Mouse (Mus musculus) frontal cortex, adult 2 months (tissue): ENCODE results near the gene Specc1. TPM values are rescaled to one million over a fixed set of nuclear protein-coding genes. Genes with fewer than 3 reads are reported as not detected.
A peak's percentile ranks its signal among the peaks of the same experiment; 100 is the strongest.
"Not testable (repeated sequence)": the region's sequence is repeated elsewhere in the genome, so short reads cannot be mapped to it uniquely, and the experiment has no call there.

Experiments used
- DNase-seq, 2 experiments: peaks; one replicate each; pipeline ENCODE4 v3.0.0; 2022; ENCODE audit warnings: low spot score in 1 of 2; ENCODE audit errors: extremely low spot score in 1 of 2
- polyA plus RNA-seq: library from polyadenylated mRNA; depleted of rRNA; stranded (reverse); fragments of >200 nt; gene quantifications from 2 replicates; pipeline ENCODE4 v1.2.3, GENCODE M21; 2012; rRNA removed

Gene Specc1
- polyA plus RNA-seq, result 30.6 and 35.0 TPM in 2 replicates

- peak; percentile 82 to 97 for DNase-seq
Observed at GRCm38 (mm10) chr11:61956572-61957295, at the start of gene Specc1. TSS of gene Specc1 (plus strand) at chr11:61956763.

GRCm38 (mm10) chr11:61908315-61908714 is 48.2 kb upstream of the Specc1 start:
- DNase-seq, result no peak

DNA sequence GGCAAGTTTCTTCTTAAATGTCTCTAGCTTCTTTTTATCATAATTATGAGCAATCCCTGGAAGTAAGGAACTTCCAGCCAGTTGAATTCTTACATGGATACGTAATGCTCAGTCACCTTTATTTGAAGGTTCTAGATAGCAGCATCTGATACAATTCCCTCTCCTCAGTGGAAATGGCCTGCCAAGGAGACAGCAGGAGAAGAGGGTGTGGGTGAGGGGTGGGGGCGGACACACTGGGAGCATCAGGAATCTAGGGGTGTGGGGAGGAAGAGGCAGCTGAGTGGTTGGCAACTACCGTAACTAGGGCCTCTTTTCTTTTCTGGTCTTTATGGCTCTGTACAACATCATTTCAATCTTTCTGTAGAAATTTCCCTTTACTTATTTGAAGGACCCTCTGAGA is 36.9 kb upstream of the Specc1 start:
- DNase-seq, result peak in 1 of 2 experiments; percentile 26

GRCm38 (mm10) chr11:61923309-61923708 is 33.3 kb upstream of the Specc1 start:
- peak in 1 of 2 experiments; percentile 24 for DNase-seq

DNA sequence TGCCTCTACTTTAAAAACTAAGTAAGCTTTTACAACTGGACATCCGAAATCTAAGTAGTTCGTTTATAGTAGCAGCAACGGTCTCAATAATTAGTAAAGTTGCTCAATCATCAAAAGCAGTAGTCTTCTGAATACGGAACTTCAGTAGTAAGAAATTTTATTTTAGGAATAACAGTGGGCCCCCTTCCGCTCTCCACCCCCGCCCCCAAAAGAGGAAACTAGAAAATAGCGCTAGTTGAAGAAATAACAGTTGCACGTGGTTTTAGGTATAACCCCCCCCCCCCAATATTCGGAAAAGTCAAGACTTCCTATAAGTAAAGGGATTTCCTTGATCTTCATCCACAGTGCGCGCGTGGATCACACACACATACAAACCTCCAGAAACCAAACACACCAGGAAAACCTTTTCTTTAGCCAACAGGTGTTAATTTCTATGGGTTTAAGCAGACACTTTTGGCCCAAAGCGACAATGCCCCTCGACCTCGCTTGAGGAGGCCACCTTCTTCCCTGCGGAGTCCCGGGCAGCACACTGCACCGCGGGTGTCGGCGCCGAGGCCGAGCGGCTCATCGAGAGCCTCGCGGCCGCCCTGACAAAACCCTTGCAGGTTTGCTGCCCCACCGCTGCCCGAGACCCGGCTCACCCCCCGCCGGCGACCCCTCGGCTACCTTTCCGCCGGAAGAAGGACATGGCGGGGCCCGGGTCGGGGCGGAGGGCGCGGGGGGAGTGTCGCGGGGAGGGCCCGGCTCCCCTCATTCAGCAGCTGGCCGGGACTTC is 27.1 kb upstream of the Specc1 start:
- DNase-seq, result no peak

DNA sequence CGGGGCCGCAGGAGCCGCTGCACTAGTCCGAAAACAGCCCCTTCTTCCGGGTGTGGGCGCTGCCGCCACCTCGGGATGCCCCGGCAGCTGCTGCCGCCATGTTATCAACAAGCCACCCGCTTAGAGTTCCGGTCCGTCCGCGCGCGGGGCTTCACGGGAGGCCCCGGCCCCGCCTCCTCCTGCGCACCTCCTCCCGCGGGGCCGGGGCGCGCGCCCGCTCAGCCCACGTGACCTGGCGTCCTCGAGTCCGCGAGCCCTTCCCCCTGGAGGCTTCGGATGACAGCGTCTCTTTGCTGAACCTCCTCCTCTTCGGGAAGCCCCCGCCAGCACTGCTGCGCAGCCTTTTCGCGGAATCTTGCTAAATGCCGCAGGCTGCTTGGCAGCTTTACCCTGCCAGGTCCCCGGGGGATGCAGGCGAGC is 26.5 kb upstream of the Specc1 start, which contains the start of gene Akap10:
Akap10 (minus strand) TSS at position 155 of the 420 bp plus-strand sequence.
- peak; percentile 90 to 96 for DNase-seq

DNA sequence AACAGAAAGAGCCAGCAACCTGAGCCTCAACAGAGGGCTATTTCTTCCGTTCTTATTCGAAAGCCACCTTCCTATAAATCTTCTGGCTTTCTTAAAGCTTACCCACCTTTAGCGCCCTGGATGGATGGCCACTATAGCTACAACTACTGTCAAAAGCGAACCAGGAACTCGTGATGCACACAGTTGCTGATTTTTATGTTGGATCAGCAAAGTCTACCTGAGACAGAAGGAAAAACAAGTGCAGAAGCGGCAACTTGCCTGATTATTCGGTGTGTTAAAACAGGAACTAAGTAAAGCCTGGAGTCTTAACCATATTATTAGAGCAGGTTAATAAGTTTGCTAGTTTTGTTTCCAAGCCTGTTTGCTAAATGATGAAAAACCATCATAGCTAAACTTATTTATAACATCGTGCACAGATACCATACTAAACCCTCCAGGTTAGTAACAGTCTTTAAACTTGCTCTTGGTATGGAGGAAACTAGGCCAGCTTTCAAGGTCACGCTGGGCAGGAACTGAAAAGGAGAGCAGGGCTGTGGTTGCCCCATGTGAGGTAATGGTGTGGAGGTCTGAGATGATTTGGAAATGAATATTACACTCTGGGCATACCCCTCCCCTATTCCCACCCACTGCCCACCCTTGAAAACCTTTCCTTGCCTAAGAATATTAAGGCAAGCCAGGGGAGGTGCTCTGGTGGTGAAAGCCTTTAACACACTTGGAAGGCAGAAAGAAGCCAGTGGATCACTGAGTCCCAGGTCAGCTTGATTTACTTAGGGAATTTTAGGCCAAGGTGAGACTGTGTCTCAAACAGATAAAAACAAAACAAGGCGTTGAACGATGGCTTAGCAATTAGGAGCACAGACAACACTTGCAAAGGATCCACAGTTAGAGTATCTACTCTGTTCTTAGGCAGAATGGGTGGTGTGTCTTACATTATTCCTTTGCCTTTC is 25.6 kb upstream of the Specc1 start:
- DNase-seq, result no peak

GRCm38 (mm10) chr11:61937761-61938160 is 18.8 kb upstream of the Specc1 start:
- DNase-seq, result no peak

GRCm38 (mm10) chr11:61942903-61943302 is 13.7 kb upstream of the Specc1 start:
- no peak for DNase-seq

GRCm38 (mm10) chr11:61944417-61944816 is 12.1 kb upstream of the Specc1 start:
- no peak for DNase-seq

DNA sequence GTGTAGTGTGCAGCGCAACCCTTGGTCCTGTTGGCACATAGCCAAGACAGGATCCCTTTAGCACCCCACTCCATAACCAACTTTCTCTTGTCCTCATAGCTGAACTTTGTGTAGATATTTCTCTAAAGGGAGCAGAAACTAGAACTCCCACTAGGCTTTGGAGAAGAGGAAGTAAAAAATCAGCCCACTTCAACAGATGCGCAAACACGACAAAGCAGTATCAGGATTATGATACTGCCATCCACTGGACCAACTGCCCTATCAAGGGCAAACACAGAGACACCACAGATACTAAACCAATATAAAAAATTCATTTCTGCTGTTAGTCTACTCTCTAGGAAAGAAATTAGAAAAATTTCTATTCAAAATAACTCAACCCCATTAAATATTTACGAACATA is 10.0 kb upstream of the Specc1 start:
- no peak for DNase-seq

DNA sequence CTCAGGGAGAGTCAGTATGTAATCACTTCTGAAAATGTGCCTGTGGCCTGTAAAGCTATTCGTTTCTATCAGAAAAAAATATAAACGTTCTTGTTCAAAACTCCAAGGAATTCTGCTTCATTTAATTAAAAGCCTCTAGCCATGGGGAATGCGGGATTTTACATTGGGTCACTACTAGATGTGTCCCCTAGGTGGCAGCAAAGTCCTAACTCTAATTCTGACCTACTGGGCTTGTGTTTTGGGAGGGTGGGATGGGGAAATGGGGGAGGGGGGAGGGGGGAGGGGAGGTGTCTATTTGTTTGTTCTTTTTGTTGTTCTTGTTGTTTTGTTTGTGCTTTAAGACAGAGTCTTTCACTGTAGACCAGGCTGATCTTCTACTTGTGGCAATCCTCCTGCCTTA is 7.2 kb upstream of the Specc1 start:
- peak; percentile 35 to 82 for DNase-seq

DNA sequence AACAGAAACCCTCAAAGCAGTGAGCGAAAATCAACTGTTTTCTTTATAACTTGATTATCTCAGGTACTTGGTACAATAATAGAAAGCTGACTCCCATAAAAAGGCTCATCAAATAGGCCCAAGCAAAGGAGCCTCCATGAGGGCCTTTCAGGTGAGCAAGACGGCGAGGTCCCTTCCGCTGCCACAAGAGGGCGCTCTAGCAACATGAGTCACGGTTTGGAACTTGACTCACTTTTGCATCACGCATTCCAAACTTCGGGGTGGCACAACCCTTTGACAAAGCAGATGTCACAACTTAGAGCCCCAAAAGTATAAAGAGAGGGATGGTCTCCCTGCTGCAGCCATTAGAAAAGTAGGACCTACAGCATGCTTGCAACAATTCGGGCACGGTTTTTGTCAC is 5.9 kb upstream of the Specc1 start:
- DNase-seq, result peak; percentile 56 to 95

DNA sequence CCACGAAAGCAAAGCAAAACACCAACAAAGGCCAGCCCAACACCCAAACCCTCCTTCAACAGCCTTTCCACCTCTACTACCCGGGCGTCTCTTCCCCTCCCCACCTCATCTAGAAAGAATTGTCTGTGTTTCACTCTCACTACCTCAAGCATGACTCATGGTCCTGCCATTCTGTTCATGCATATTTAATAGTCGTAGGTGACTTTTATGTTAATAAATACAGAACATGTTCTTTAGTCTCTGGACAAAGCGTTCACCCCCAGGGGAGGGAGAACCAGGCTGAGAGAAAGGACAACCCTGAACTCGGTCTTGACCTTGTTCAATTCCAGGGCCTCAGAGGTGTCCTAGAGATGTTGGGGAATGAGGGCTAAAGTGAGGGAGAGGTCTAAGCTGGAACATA is 1.4 kb upstream of the Specc1 start:
- DNase-seq, result no peak

DNA sequence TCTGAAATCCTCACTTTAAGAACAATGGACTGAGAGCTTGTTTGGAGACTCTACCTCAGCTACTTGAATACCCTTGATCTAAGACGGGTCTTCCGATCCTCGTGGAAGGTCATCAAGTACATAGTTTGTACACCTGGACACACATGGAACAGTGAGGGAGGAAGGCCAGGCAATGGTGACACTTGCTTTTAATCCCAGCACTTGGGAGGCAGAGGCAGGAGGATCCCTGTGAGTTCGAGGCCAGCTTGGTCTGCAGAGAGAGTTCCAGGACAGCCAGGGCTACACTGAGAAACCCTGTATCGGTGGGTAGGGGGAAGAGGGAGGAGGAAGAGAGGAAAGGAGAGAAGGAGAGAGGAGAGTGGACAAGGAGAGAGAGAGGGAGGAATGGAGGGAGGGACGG is 612 bp upstream of the Specc1 start:
- no peak for DNase-seq

- peak in 1 of 2 experiments; percentile 67 for DNase-seq
Observed at GRCm38 (mm10) chr11:61957296-61957813, 792 bp downstream of the Specc1 start.

GRCm38 (mm10) chr11:61958706-61959105 is 2.1 kb downstream of the Specc1 start:
- not testable (repeated sequence) for DNase-seq

DNA sequence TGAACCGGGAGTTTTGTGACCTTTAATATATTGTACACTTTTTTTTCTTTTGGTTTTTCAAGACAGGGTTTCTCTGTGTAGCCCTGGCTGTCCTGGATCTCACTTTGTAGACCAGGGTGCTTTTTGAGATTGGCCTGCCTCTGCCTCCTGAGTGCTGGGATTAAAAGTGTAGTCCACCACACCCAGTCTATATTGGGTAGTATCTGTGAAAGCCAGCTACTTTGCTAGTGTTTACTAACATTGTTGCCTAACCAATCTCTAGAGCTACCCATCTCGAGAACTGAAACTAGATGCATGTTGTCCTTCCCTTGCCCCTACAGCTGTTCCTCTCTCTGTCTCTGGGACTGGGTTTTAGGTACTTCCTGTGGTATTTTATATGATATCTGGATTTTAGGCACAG is 3.5 kb downstream of the Specc1 start:
- DNase-seq, result no peak

DNA sequence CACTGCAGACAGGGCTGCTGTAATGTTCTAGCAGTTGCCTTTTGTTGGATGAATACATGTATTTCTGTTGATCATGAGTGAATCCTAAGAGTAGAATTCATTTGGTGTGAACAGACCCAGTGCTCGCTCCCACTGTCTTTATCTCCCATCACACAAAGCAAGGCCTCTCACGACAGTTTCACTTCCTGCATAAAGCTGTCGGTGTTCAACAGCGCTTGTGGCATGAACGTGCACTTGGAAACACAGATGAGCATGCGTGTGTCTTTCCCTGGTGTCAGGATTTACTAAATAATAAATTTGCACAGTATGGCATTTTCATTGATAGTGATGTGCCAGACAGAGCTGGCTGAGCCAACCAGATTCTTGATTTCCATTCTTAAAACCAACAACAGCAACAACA is 6.1 kb downstream of the Specc1 start:
- no peak for DNase-seq

DNA sequence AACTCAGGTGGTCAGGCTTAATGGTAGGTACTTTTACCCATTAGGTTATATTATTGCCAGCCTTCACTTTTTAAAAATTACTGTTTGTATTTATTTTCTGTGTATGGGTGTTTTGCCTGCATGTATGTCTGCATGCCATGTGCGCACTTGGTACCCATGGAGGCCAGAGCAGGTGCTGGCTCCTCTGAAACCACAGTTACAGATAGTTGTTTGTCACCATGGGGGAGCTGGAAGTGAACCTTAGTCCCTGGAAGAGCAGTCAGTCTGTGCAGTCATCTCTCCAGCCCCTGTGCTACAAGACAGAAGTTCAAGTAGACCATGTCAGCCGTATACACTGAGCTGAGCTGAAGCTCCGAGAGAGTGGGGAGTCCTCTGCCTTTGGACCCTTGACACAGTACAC is 6.6 kb downstream of the Specc1 start:
- no peak for DNase-seq
